ENCODE assay signal across 8 mouse cellular contexts in the genomic region with DNA sequence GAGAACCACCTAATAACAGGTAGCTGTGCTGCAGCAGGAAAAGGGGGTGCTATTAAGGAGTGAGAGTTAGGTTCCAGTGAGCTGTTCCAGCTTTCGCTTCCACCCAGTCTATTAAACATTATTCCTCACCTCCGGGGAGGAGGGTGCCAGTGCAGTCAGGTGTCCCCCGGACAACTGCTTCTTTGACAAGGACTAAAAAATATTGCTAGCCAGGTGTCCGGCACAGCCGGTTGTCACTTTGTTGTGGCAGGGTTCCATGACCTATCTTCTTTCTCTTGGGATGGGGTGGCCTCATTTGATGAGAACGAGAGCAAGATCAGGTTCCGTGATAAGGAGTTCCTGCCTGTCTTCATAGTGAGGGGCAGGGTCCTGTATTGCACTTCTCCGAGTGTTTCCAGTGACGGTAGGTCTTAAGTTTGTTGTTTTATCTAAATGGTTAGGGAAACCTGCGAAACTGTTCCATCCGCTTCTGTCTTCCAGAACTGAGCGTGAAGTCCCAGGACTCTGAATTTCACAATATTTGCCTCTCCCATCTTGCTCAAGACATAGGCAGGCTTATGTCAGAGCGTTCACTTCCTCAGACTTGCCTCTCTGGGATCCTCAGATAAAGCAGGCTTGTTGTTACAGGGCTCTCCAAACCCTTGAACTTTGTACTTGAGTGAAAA. TPM values are rescaled to one million over a fixed set of nuclear protein-coding genes. Genes with fewer than 3 reads are reported as not detected.
DNase-seq lines count a peak whose midpoint lies in the region; ATAC-seq and TF ChIP-seq lines count a peak whose summit lies in the region.

No protein-coding gene starts in this region.

- no peaks in the 10 kb centered on the region for H3K9me3 ChIP-seq in forebrain, embryonic 11.5 days (ENCODE audit: control insufficient read depth, low read length)
- H3K9me3 ChIP-seq in hindbrain, embryonic 16.5 days (ENCODE audit: control insufficient read depth, low read length): no peaks in the 10 kb centered on the region
- H3K9me3 ChIP-seq in liver, postnatal 0 days (ENCODE audit: low read length): no peaks in the 10 kb centered on the region
- no peaks in the 10 kb centered on the region for H3K9me3 ChIP-seq in neural tube, embryonic 15.5 days (replicated peaks)

- H3K4me2 ChIP-seq in forebrain, embryonic 11.5 days (ENCODE audit: low read depth, low read length, severe bottlenecking): peak overlapping the region; percentile 64
- peak overlapping the region; percentile 76 for H3K4me2 ChIP-seq in hindbrain, embryonic 16.5 days (ENCODE audit: low read length)
- peak overlapping the region; percentile 74 for H3K4me2 ChIP-seq in liver, postnatal 0 days (ENCODE audit: low read depth, low read length)
- H3K4me2 ChIP-seq in neural tube, embryonic 15.5 days: peak overlapping the region; percentile 93

- no peaks in the 10 kb centered on the region; the same call in 1 of the 2 replicates for H3K4me1 ChIP-seq in forebrain, embryonic 11.5 days (replicated peaks; ENCODE audit: control insufficient read depth, insufficient read depth, low read length)
- peaks cover 14% of the 10 kb centered on the region for H3K4me1 ChIP-seq in hindbrain, embryonic 16.5 days (ENCODE audit: control insufficient read depth, insufficient read depth, low read depth, low read length)
- H3K4me1 ChIP-seq in liver, postnatal 0 days (ENCODE audit: insufficient read depth): peaks cover 37% of the 10 kb centered on the region
- H3K4me1 ChIP-seq in neural tube, embryonic 15.5 days: peaks cover 21% of the 10 kb centered on the region

- H3K9ac ChIP-seq in forebrain, embryonic 11.5 days (ENCODE audit: low read length): peak overlapping the region; percentile 74
- peak overlapping the region; percentile 93 for H3K9ac ChIP-seq in hindbrain, embryonic 16.5 days (ENCODE audit: low read depth, low read length)
- H3K9ac ChIP-seq in liver, postnatal 0 days (replicated peaks): peak overlapping the region; percentile 91
- peak overlapping the region; percentile 84 for H3K9ac ChIP-seq in neural tube, embryonic 15.5 days (replicated peaks)

- no peak for DNase-seq in cerebellum, postnatal 4 days (ENCODE audit: low spot score in 2 of 2)
- no peak for DNase-seq in forebrain, embryonic 11.5 days (ENCODE audit: low spot score)
- peak; percentile 52 for DNase-seq in liver, postnatal 0 days
- no peak for DNase-seq in frontal cortex, postnatal 10 days (ENCODE audit: low spot score in 2 of 2)

- no peaks in the 10 kb centered on the region for H3K27me3 ChIP-seq in forebrain, embryonic 11.5 days (ENCODE audit: control insufficient read depth, insufficient read depth, low read length)
- H3K27me3 ChIP-seq in hindbrain, embryonic 16.5 days (replicated peaks; ENCODE audit: control insufficient read depth, insufficient read depth, low read length): no peaks in the 10 kb centered on the region
- H3K27me3 ChIP-seq in liver, postnatal 0 days (ENCODE audit: insufficient read depth, low read length): no peaks in the 10 kb centered on the region
- H3K27me3 ChIP-seq in neural tube, embryonic 15.5 days (replicated peaks): no peaks in the 10 kb centered on the region

- no peak overlapping the region for H3K27ac ChIP-seq in forebrain, embryonic 11.5 days (ENCODE audit: low read depth, low read length)
- no peak overlapping the region for H3K27ac ChIP-seq in hindbrain, embryonic 16.5 days (ENCODE audit: low read depth, low read length)
- peak overlapping the region; percentile 93 for H3K27ac ChIP-seq in liver, postnatal 0 days (ENCODE audit: low read depth)
- H3K27ac ChIP-seq in neural tube, embryonic 15.5 days (replicated peaks): peak overlapping the region; percentile 61; the same call in 1 of the 2 replicates

- H3K36me3 ChIP-seq in forebrain, embryonic 11.5 days (ENCODE audit: control insufficient read depth, insufficient read depth, low read length): no peaks in the 10 kb centered on the region
- 0 out of 2 replicates have a peak, but pooled peaks cover 2% of the 10 kb centered on the region for H3K36me3 ChIP-seq in hindbrain, embryonic 16.5 days (ENCODE audit: control insufficient read depth, insufficient read depth, low read length)
- peaks cover 11% of the 10 kb centered on the region for H3K36me3 ChIP-seq in liver, postnatal 0 days (replicated peaks; ENCODE audit: insufficient read depth, low read length)
- no peaks in the 10 kb centered on the region for H3K36me3 ChIP-seq in neural tube, embryonic 15.5 days

- WGBS in forebrain, embryonic 11.5 days: 75% methylated on average over 13 of the region's 13 CpGs
- WGBS in hindbrain, embryonic 16.5 days: 63% methylated on average over 13 of the region's 13 CpGs
- 9% methylated on average over 13 of the region's 13 CpGs for WGBS in liver, postnatal 0 days (ENCODE audit: insufficient replicate concordance)
- 59% methylated on average over 13 of the region's 13 CpGs for WGBS in neural tube, embryonic 15.5 days

- peak; percentile 55; the same call in 1 of the 2 replicates for TF ChIP-seq EP300 in liver, postnatal 0 days (IDR thresholded peaks at IDR 0.05; ENCODE audit: low read depth)

- no peak for TF ChIP-seq CTCF in liver, postnatal 0 days (IDR thresholded peaks at IDR 0.05; ENCODE audit: low read depth)

- H3K4me3 ChIP-seq in forebrain, embryonic 11.5 days (ENCODE audit: low read depth, low read length): peak overlapping the region; percentile 60
- H3K4me3 ChIP-seq in hindbrain, embryonic 16.5 days (ENCODE audit: low read length): peak overlapping the region; percentile 88
- H3K4me3 ChIP-seq in liver, postnatal 0 days (ENCODE audit: low read depth, low read length): peak overlapping the region; percentile 75
- H3K4me3 ChIP-seq in neural tube, embryonic 15.5 days (replicated peaks): peak overlapping the region; percentile 87

- peak; percentile 19 for ATAC-seq in cerebellum, adult (ENCODE audit: insufficient number of reproducible peaks, low FRiP score, low TSS enrichment)
- peak; percentile 2 for ATAC-seq in activated CD4-positive, CD25-positive, alpha-beta regulatory T cell, adult 4 months
- ATAC-seq in forebrain, embryonic 11.5 days (replicated peaks; ENCODE audit: low FRiP score): no peak; the same call in 1 of the 2 replicates
- no peak for ATAC-seq in hindbrain, embryonic 16.5 days
- ATAC-seq in liver, postnatal 0 days: peak; percentile 35
- no peak; the same call in 1 of the 2 replicates for ATAC-seq in neural tube, embryonic 15.5 days (ENCODE audit: low FRiP score)

RNA-seq across cellular contexts. Expression of gene Mocs1, which starts 0.7 kb away (rescaled TPM):
- polyA plus RNA-seq in activated CD4-positive, CD25-positive, alpha-beta regulatory T cell, adult 4 months (2017; shearing (Covaris generic)): 10 to 100 TPM in 1 of 2 experiments, 1 to 10 TPM in 1; 7.6 to 10.0 TPM
- polyA plus RNA-seq in forebrain, embryonic 11.5 days (2014; fragmentation: Nextera tagmentation; extraction: Ambion mirVana): 5.6 and 7.4 TPM in 2 replicates
- 4.5 and 6.1 TPM in 2 replicates for polyA plus RNA-seq in hindbrain, embryonic 16.5 days (2015; fragmentation: Nextera tagmentation; extraction: Ambion mirVana)
- 8.8 and 11.8 TPM in 2 replicates for polyA plus RNA-seq in liver, postnatal 0 days (2015; fragmentation: Nextera tagmentation; extraction: Ambion mirVana)
- 4.7 and 6.2 TPM in 2 replicates for polyA plus RNA-seq in neural tube, embryonic 15.5 days (2015; fragmentation: Nextera tagmentation; extraction: Ambion mirVana)

Comparison
In these comparisons a context has a peak if more than half of its experiments do, and no peak if none do; other contexts are left out.
1. ATAC-seq: peak in cerebellum, adult (single experiment), activated CD4-positive, CD25-positive, alpha-beta regulatory T cell, adult 4 months (single experiment) and liver, postnatal 0 days (single experiment); none in forebrain, embryonic 11.5 days (single experiment), hindbrain, embryonic 16.5 days (single experiment) and neural tube, embryonic 15.5 days (single experiment).
2. H3K27ac ChIP-seq: peak in liver, postnatal 0 days (single experiment) and neural tube, embryonic 15.5 days (single experiment); none in forebrain, embryonic 11.5 days (single experiment) and hindbrain, embryonic 16.5 days (single experiment).
3. Peak in every context shown above with its lines, with median percentiles within 50 percentile points of each other: H3K4me2 ChIP-seq, H3K4me3 ChIP-seq and H3K9ac ChIP-seq.